Mouse (Mus musculus): ENCODE results near the gene 4931428L18Rik. TPM values are rescaled to one million over a fixed set of nuclear protein-coding genes. Genes with fewer than 3 reads are reported as not detected.

Gene 4931428L18Rik
- total and polyA plus RNA-seq, 3 experiments, result not detected

DNA sequence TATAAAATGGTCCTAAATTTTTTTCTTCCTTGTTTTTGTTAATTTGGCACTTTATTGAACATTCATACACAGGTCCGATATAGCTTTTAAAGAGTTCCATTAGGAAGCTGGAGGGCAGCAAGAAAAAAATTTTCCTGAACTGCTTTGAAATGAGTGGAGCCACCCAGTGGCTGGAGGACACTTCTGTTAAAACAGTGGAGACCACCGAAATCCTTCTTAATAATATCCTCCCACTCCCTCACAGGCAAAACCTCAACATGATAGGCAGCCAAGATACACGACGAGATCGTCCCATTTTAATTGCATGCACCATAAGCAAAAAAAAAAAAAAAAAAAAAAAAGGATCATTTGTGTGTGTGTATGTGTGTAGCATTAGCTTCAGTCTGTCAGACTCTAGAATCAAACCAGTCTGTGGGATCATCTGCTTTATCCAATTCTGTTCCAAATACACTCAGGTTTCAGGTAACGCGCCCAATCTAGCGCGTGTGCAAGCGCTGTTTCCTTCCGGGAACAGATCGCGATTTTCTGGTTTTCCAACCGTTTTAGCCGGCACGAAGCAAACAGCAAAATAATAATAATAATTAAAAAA lies 274.0 kb downstream of the 4931428L18Rik start:
- Histone ChIP-seq H3K27ac (ENCODE audit: control insufficient read depth, low read depth, low read length) (peak overlapping the region; percentile 76), H3K36me3 (ENCODE audit: control insufficient read depth in 1 of 2, insufficient read depth in 2 of 2, low read length in 2 of 2) (peaks cover 15 to 17% of the 10 kb centered on the region in 2 experiments), H3K4me1 (ENCODE audit: control insufficient read depth in 1 of 2, insufficient read depth in 2 of 2, low read length in 2 of 2) (peaks cover 0 to 3% of the 10 kb centered on the region in 2 experiments; a peak in 1 of 4 replicates), H3K9ac (ENCODE audit: control insufficient read depth, low read depth, low read length, poor library complexity, severe bottlenecking) (peak overlapping the region; percentile 97), H3K79me2 (ENCODE audit: control insufficient read depth, insufficient read depth, low read length, poor library complexity) (peaks cover 23% of the 10 kb centered on the region), H3K27me3 (ENCODE audit: control insufficient read depth in 1 of 2, insufficient read depth in 2 of 2, low read length in 2 of 2) (no peaks in the 10 kb centered on the region), H3K4me3 (ENCODE audit: control insufficient read depth in 1 of 2, insufficient read depth in 1 of 2, low read depth in 2 of 2, low read length in 2 of 2) (peak overlapping the region; percentile 82 to 96), H3K9me3 (replicated peaks; ENCODE audit: insufficient read depth, low read length) (no peaks in the 10 kb centered on the region)
- TF ChIP-seq UBTF (IDR thresholded peaks at IDR 0.05; ENCODE audit: borderline replicate concordance, insufficient read depth, low read depth, low read length) (no peak), NRF1 (IDR thresholded peaks at IDR 0.05; ENCODE audit: insufficient read depth, low read depth, low read length, poor library complexity, severe bottlenecking) (no peak), CHD2 (IDR thresholded peaks at IDR 0.05; ENCODE audit: low read length) (no peak), ZC3H11A (IDR thresholded peaks at IDR 0.05; ENCODE audit: low read depth, low read length) (no peak), MXI1 (IDR thresholded peaks at IDR 0.05; ENCODE audit: low read depth, low read length) (peak; percentile 61), E2F4 (IDR thresholded peaks at IDR 0.05; ENCODE audit: borderline replicate concordance, low read depth, low read length) (no peak), ZNF384 (IDR thresholded peaks at IDR 0.05; ENCODE audit: low read depth, low read length) (peak; percentile 85), TCF12 (IDR thresholded peaks at IDR 0.05; ENCODE audit: low read depth, low read length) (no peak), ZMIZ1 (IDR thresholded peaks at IDR 0.05; ENCODE audit: low read depth, low read length) (no peak), TAL1 (IDR thresholded peaks at IDR 0.05; ENCODE audit: low read length) (no peak), SIN3A (IDR thresholded peaks at IDR 0.05; ENCODE audit: low read length) (peak; percentile 77), HCFC1 (IDR thresholded peaks at IDR 0.05; ENCODE audit: low read depth, low read length) (peak; percentile 63), RAD21 (IDR thresholded peaks at IDR 0.05; ENCODE audit: low read depth, low read length) (peak; percentile 1; the same call in 1 of the 2 replicates), CTCF (IDR thresholded peaks at IDR 0.05 in 2 of 3, conservative IDR thresholded peaks at IDR 0.05 in 1 of 3; ENCODE audit: control insufficient read depth in 1 of 3, insufficient read depth in 1 of 3, low read depth in 2 of 3, low read length in 3 of 3, poor library complexity in 1 of 3, severe bottlenecking in 1 of 3) (peak; percentile 19 to 61 (median 21); a peak in 4 of 6 replicates), TBP (IDR thresholded peaks at IDR 0.05; ENCODE audit: low read depth, low read length) (peak; percentile 37; the same call in 1 of the 2 replicates), MAFK (IDR thresholded peaks at IDR 0.05; ENCODE audit: borderline replicate concordance, low read depth, low read length) (no peak), MAX (IDR thresholded peaks at IDR 0.05; ENCODE audit: low read length) (no peak), EP300 (IDR thresholded peaks at IDR 0.05; ENCODE audit: low read depth in 1 of 2, low read length in 2 of 2) (no peak), POLR2AphosphoS5 (IDR thresholded peaks at IDR 0.05; ENCODE audit: borderline replicate concordance, low read depth, low read length) (no peak)
- peak; percentile 80 for DNase-seq (ENCODE audit: low read depth, low spot score)

Other genes with a start within 250 kb of the 4931428L18Rik start
- gene AC153137.1, start 244.7 kb downstream of the 4931428L18Rik start, total RNA-seq (2012; rRNA removed), result not detected in 2 replicates
- not detected for gene AC153137.1, start 244.7 kb downstream of the 4931428L18Rik start, polyA plus RNA-seq (2012; ENCODE audit: insufficient read depth in 1 of 2, insufficient read length in 2 of 2, low read depth in 1 of 2, low replicate concordance in 2 of 2, missing spikeins in 1 of 2)
- gene Lgsn, start 46.3 kb downstream of the 4931428L18Rik start, total RNA-seq (2012; rRNA removed), result not detected in 2 replicates
- gene Lgsn, start 46.3 kb downstream of the 4931428L18Rik start, polyA plus RNA-seq (2012; ENCODE audit: insufficient read depth in 1 of 2, insufficient read length in 2 of 2, low read depth in 1 of 2, low replicate concordance in 2 of 2, missing spikeins in 1 of 2), result not detected
- not detected in 2 replicates for gene Pih1d3, start 154 bp upstream of the 4931428L18Rik start, total RNA-seq (2012; rRNA removed)
- gene Pih1d3, start 154 bp upstream of the 4931428L18Rik start, polyA plus RNA-seq (2012; ENCODE audit: insufficient read depth in 1 of 2, insufficient read length in 2 of 2, low read depth in 1 of 2, low replicate concordance in 2 of 2, missing spikeins in 1 of 2), result not detected

Data from MEL (cell line).